Mouse (Mus musculus) heart, postnatal 10 days (tissue): ENCODE measurements around the gene Tbce. TPM values are rescaled to one million over a fixed set of nuclear protein-coding genes. Genes with fewer than 3 reads are reported as not detected.
"Not testable (repeated sequence)": the region's sequence is repeated elsewhere in the genome, so short reads cannot be mapped to it uniquely, and the experiment has no call there.

Source experiments
- DNase-seq, 2 experiments: peaks; one replicate each; pipeline ENCODE4 v3.0.0; 2021
- intact Hi-C: fragments of 180-260 bp; cut with DNase I; formaldehyde crosslinking; loops from one replicate; pipeline ENCODE4 v1.15.1; 2025
- total RNA-seq, 2 experiments: library from RNA; stranded (reverse); gene quantifications; 2 replicates each; pipeline ENCODE4 v1.2.3; 2021

Gene Tbce
- total RNA-seq, 2 experiments from 2014 or later, result 25.8 to 26.7 TPM

GRCm38 (mm10) chr13:13989135-13989534, 50.3 kb downstream of the Tbce start:
- intact Hi-C loops, result no loop called here

DNA sequence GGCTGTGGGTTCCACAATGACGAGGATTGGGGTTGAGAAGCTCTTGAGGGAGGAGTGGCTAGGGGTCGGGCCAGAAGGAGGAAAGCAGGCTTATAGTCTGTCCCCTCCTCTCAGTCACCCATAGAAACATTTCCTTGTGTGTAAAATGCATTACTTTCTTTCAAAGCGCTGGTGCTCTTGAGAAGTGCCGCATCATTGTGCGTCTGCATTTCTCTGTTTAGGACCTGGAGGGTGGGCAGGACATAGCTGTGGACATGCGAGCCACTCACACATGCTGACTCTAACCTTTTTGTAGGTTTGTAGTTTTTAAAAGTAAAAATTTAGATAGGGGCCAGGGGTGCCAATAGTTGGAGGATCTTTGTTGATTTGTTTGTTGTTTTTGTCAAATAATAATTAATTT, 55.9 kb downstream of the Tbce start:
- intact Hi-C loops, result no loop called here
- DNase-seq, result no peak

More at GRCm38 (mm10) chr13:13989135-13989534, 50.3 kb downstream of the Tbce start:
- no peak for DNase-seq

GRCm38 (mm10) chr13:13981842-13982241, 57.6 kb downstream of the Tbce start:
- intact Hi-C loops, DNase-seq: not testable (repeated sequence)

DNA sequence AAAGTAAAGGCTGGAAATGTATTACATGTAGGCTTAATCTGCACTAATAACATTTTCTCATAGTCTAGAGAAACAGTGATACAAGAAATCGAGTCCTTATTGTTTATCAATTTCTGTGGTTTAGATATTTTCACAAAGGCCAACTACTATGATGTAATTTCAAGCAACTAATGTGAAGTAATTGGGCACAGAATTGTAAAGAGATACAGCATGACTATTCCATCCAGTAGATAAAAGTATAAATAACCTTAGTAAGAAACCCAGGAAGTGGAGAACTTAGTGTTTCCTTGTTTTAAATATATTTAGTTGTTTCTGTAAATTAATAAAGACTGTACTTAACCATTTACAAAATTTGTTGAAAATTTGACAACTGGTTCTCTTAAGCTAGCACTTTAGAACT, 69.6 kb downstream of the Tbce start:
- intact Hi-C loops, result no loop called here
- no peak for DNase-seq

DNA sequence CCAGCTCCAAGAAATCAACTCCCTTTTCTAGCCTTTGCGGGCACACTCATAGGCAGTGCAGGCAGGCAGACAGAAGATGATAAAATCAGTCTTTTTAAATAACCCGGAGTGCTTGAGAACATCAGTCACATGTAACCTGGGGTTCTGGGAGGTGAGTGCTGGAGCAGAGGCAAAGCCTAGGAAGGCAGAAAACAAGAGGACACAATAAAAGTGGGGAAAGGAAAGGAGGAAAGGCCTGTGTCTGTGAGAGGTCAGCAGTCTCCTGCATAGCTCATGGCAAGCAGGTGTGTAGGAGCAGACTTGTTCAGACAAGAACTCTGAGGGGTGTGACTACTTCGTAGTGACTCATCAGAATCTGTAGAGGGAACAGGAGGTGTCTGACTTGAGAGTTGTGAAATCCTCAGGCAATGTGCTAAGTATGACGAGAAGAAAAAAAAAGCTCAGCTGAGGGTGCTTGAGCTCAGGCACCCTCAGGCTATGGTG, 70.8 kb downstream of the Tbce start:
- intact Hi-C loops, result no loop called here
- no peak for DNase-seq

GRCm38 (mm10) chr13:13966172-13966571, 73.3 kb downstream of the Tbce start:
- intact Hi-C loops, result no loop called here
- no peak for DNase-seq

DNA sequence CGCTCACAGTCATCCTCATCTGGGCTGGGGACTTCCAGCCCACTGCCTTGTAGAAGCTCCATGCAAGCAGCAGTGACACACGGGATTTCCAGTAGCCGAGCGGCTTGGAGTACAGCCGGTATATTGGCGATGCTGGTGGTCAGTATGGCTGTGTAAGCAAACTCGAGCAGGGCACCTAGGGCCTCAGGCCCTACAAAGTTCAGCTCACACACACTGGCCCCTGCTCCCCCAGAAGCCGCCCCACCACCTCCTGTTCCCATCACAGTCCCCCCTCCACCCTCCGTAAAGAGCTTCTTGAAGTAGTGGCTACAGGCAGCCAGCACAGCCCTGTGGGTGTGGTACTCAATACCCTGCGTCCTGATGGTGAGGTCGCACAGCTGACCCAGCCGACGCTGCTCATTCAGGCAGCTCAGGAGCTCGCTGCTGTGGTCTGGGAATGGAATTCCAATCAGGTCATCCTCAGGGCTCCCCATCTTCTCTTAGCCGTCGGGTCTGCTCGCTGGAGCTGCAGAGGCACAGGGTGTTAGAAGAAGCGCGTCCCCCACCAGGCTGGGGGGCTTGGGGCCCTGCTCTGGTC, 74.0 kb downstream of the Tbce start:
- intact Hi-C loops, result no loop called here
- no peak for DNase-seq

- DNase-seq, result no peak
- intact Hi-C loops, result no loop called here
Measured at GRCm38 (mm10) chr13:13961046-13961445, 78.4 kb downstream of the Tbce start.

DNA sequence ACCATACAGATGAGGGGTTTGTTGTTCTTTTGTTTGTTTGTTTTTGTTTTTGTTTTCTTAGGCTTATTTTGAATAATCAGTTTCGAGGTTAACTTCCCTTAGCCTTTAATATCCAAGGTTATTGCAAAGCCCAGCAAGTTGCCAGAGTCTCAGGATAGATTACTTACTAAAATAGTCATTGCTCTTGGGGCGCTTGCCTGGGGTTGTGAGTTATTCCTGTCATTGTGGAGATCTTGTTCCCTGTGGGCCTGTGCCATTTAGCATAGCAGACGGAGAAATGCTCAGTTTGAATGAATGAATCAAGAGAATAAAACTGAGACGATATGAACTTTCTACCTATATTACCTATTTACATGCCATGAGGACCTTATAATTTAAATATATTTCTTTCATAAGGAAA, 79.2 kb downstream of the Tbce start:
- intact Hi-C loops, result no loop called here
- peak in 1 of 2 experiments; percentile 15 for DNase-seq

GRCm38 (mm10) chr13:13956686-13957085, 82.8 kb downstream of the Tbce start:
- DNase-seq, result no peak
- intact Hi-C loops, result loop anchor here (5.0 to 10.0 kb wide), 2 partner anchors 81 to 658 kb away; partner anchors contain the start of genes Mrpl32, Psma2 and Tbce

DNA sequence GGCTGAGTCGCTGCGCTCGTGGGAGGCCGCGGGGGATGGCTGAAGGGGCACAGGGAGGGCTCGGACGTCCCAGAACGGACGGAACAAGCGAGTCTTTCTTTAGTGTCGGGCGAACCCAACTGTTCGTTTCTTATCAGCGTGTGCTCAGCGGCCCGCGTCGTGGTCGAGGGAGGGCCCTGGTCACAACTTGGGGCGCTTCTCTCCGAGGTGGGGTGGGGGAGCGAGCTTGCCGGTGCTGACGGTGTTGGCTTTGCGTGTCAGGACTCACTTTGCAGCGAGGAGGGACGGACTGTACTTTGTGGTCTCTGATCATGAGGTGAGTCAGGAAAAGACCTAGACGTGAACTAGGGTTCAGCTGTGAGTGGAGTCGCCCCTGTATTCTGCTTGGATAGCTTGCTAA, 84.5 kb downstream of the Tbce start:
- intact Hi-C loops, result loop anchor here (5.0 to 10.0 kb wide), 3 partner anchors 63 to 660 kb away; partner anchors contain the start of genes Mrpl32, Psma2 and Tbce
- peak; percentile 55 to 61 for DNase-seq

GRCm38 (mm10) chr13:13953874-13954832, 85.3 kb downstream of the Tbce start, which contains the start of gene B3galnt2:
Gene B3galnt2 (plus strand): TSS chr13:13954469.
- DNase-seq, result peak; percentile 97 to 98
- intact Hi-C loops, result loop anchor here (5.0 to 10.0 kb wide), 2 partner anchors 62 to 661 kb away; partner anchors contain the start of genes Mrpl32 and Psma2

Other genes starting within 250 kb of the Tbce start
- gene B3galnt2, start 85.2 kb downstream of the Tbce start, total RNA-seq, result 10 to 100 TPM; 16.5 to 19.1 TPM
- gene Arid4b, start 23.6 kb upstream of the Tbce start, total RNA-seq, result 10 to 100 TPM; 28.0 to 29.1 TPM
- gene Ggps1, start 23.9 kb upstream of the Tbce start, total RNA-seq, result 10 to 100 TPM; 31.8 to 35.8 TPM